Mouse (Mus musculus) ES-E14 (cell line): ENCODE measurements around the gene Nectin1. TPM values are rescaled to one million over a fixed set of nuclear protein-coding genes. Genes with fewer than 3 reads are reported as not detected.

Experiments used
- DNase-seq: peaks from one replicate; pipeline ENCODE4 v3.0.0-alpha.2; 2013; ENCODE audit warnings: low read depth, low spot score
- H3K27ac ChIP-seq: 2 replicates; pipeline ENCODE4 v1.5.1; 2012; ENCODE audit warnings: low read depth, mild to moderate bottlenecking, low read length, moderate library complexity, mixed read lengths; ENCODE audit not compliant: poor library complexity, insufficient read depth, severe bottlenecking
- H3K36me3 ChIP-seq: 2 replicates; pipeline ENCODE4 v1.6.1; 2012; ENCODE audit warnings: mild to moderate bottlenecking, low read length, moderate library complexity, mixed read lengths; ENCODE audit not compliant: control insufficient read depth, poor library complexity, insufficient read depth, severe bottlenecking
- H3K4me1 ChIP-seq, 2 experiments: fragments of 150-350 bp in 1 of 2; sonication (generic) in 1 of 2; 2 replicates each; pipeline ENCODE4 v1.6.1; 2012; ENCODE audit warnings: low read length in 2 of 2, mild to moderate bottlenecking in 1 of 2, mixed read lengths in 1 of 2; ENCODE audit not compliant: control insufficient read depth in 2 of 2, insufficient read depth in 2 of 2, poor library complexity in 1 of 2
- H3K4me3 ChIP-seq, 2 experiments: fragments of 150-350 bp in 1 of 2; sonication (generic) in 1 of 2; 2 replicates each; pipeline ENCODE4 v1.5.1; 2012; ENCODE audit warnings: low read length in 2 of 2, low read depth in 1 of 2, mild to moderate bottlenecking in 1 of 2, mixed read lengths in 1 of 2; ENCODE audit not compliant: insufficient read depth in 1 of 2, poor library complexity in 1 of 2, severe bottlenecking in 1 of 2
- H3K9ac ChIP-seq: 2 replicates; pipeline ENCODE4 v1.6.1; 2012; ENCODE audit warnings: low read depth, mild to moderate bottlenecking, low read length, mixed read lengths; ENCODE audit not compliant: poor library complexity, insufficient read depth, severe bottlenecking
- H3K9me3 ChIP-seq: fragments of 150-350 bp; sonication (generic); 2 replicates; pipeline ENCODE4 v1.6.1; 2012; ENCODE audit warnings: low read depth, mild to moderate bottlenecking, low read length; ENCODE audit not compliant: control insufficient read depth, insufficient read depth
- CHD2 ChIP-seq: IDR thresholded peaks from 2 replicates; pipeline ENCODE4 v1.6.1; 2014; ENCODE audit warnings: mild to moderate bottlenecking, low read depth, low read length, inconsistent platforms
- HCFC1 ChIP-seq: IDR thresholded peaks from 2 replicates; pipeline ENCODE4 v1.6.1; 2012; ENCODE audit warnings: low read length, inconsistent platforms, borderline replicate concordance; ENCODE audit not compliant: insufficient read depth
- MAFK ChIP-seq: IDR thresholded peaks from 2 replicates; pipeline ENCODE4 v1.6.1; 2014; ENCODE audit warnings: mild to moderate bottlenecking, low read depth, low read length, inconsistent platforms; ENCODE audit not compliant: insufficient read depth
- ZC3H11A ChIP-seq: IDR thresholded peaks from 2 replicates; pipeline ENCODE4 v1.6.1; 2012; ENCODE audit warnings: low read depth, mild to moderate bottlenecking, inconsistent platforms, low read length, borderline replicate concordance
- ZNF384 ChIP-seq: IDR thresholded peaks from 2 replicates; pipeline ENCODE4 v1.6.1; 2012; ENCODE audit warnings: low read depth, low read length, inconsistent platforms
- in situ Hi-C, 2 experiments: fragments of 600-800 bp; cut with MboI; formaldehyde crosslinking; loops; one replicate each; pipeline ENCODE4 v1.15.1; 2025; ENCODE audit warnings: low sequenced_read_pairs in 2 of 2, inconsistent platforms in 1 of 2; ENCODE audit not compliant: unreplicated experiment in 2 of 2
- total RNA-seq: library from RNA; depleted of rRNA; stranded (reverse); fragments of 300-350 nt; gene quantifications from 2 replicates; pipeline ENCODE4 v1.2.3, GENCODE M21; 2012

Gene Nectin1
- total RNA-seq, 1 experiment, result 12.9 TPM

GRCm38 (mm10) chr9:43808546-43808945, 64.8 kb downstream of the Nectin1 start:
- peaks cover 3% of the 10 kb centered on the region; the same call in 1 of the 2 replicates for H3K36me3 ChIP-seq
- no peak overlapping the region for H3K4me3 ChIP-seq
- DNase-seq, result peak; percentile 30
- H3K9ac ChIP-seq, result no peak overlapping the region
- H3K27ac ChIP-seq, result no peak overlapping the region
- in situ Hi-C loops, result no loop called here
- TF ChIP-seq ZNF384 (no peak), HCFC1 (no peak), MAFK (no peak), CHD2 (no peak), ZC3H11A (no peak)
- peaks cover 0 to 13% of the 10 kb centered on the region in 2 experiments; a peak in 2 of 4 replicates for H3K4me1 ChIP-seq
- no peaks in the 10 kb centered on the region for H3K9me3 ChIP-seq

- no peaks in the 10 kb centered on the region for H3K9me3 ChIP-seq
- DNase-seq, result no peak
- H3K36me3 ChIP-seq, result no peaks in the 10 kb centered on the region
- in situ Hi-C loops, result no loop called here
- H3K27ac ChIP-seq, result no peak overlapping the region
- H3K4me1 ChIP-seq, result peaks cover 0 to 12% of the 10 kb centered on the region in 2 experiments; a peak in 2 of 4 replicates
- H3K9ac ChIP-seq, result no peak overlapping the region
- no peak for TF ChIP-seq HCFC1
- no peak for TF ChIP-seq ZNF384
- TF ChIP-seq MAFK, result no peak
- no peak for TF ChIP-seq ZC3H11A
- no peak for TF ChIP-seq CHD2
- H3K4me3 ChIP-seq, result no peak overlapping the region
Measured at GRCm38 (mm10) chr9:43813156-43813555, 69.4 kb downstream of the Nectin1 start.

DNA sequence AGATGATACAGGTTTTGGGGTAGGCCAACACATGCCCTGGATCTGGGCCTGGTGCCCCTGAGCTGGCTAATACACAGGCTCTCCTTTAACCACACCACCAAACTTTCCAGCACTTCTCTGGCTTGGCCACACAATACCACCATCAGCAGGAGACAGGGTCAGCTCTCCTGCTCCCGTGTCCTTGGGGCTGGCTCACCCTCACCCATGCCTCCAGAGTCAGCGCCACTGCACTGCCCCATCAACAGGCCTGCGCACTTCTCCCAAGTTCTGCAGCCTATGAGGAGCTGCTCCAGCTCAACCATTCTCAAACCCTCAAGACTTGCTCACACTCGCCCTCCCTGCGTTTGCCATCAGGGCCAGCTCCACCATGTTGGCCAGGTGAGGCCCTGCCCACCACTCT, 78.4 kb downstream of the Nectin1 start:
- Histone ChIP-seq H3K9me3 (no peaks in the 10 kb centered on the region), H3K9ac (no peak overlapping the region), H3K27ac (no peak overlapping the region), H3K36me3 (no peaks in the 10 kb centered on the region), H3K4me3 (no peak overlapping the region), H3K4me1 (no peaks in the 10 kb centered on the region)
- DNase-seq, result no peak
- TF ChIP-seq ZNF384 (no peak), HCFC1 (no peak), ZC3H11A (no peak)
- in situ Hi-C loops, result no loop called here

GRCm38 (mm10) chr9:43825178-43825577, 81.4 kb downstream of the Nectin1 start:
- no peak overlapping the region for H3K4me3 ChIP-seq
- no peak overlapping the region for H3K27ac ChIP-seq
- H3K9ac ChIP-seq, result no peak overlapping the region
- DNase-seq, result no peak
- no peaks in the 10 kb centered on the region for H3K4me1 ChIP-seq
- TF ChIP-seq ZNF384 (no peak), ZC3H11A (no peak), HCFC1 (no peak), CHD2 (no peak), MAFK (no peak)
- H3K36me3 ChIP-seq, result no peaks in the 10 kb centered on the region
- H3K9me3 ChIP-seq, result no peaks in the 10 kb centered on the region
- in situ Hi-C loops, result no loop called here

DNA sequence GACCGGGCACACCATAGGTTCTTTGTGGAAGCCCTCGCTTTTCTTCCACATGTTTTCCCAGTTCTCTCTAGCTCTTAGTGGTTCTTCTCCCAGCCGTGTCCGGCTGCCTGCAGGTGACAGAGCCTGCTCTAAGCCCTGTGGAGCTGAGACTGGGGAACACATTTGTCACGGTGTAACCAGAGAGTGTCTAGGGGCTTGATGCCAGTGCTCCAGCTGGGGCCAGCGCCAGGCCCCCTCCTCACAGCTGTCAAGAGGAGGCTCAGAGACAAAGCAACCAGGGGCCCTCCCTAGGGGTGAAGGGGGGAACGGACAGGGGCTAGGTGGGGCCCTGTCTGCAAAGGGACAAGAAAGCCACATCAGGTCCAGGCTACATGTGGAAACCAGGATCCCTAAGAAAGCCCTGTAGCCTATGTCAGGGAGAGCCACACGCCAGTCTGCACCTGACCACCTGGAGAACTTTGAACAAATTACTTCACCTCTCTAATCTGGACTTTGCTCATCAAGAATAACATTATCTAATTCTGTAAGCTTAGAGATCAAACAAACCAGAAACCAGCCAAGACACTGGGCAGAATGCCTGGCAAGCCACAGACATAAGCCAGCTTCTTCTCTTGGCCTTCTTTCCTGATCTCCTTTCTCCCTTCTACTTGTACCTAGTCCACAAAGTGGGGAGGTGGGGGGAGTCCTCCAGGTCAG, 82.9 kb downstream of the Nectin1 start:
- H3K4me1 ChIP-seq, result no peaks in the 10 kb centered on the region
- no peak overlapping the region for H3K27ac ChIP-seq
- in situ Hi-C loops, result no loop called here
- no peaks in the 10 kb centered on the region for H3K9me3 ChIP-seq
- H3K4me3 ChIP-seq, result no peak overlapping the region
- TF ChIP-seq ZC3H11A (no peak), HCFC1 (no peak), MAFK (no peak), ZNF384 (no peak), CHD2 (no peak)
- H3K9ac ChIP-seq, result no peak overlapping the region
- H3K36me3 ChIP-seq, result no peaks in the 10 kb centered on the region
- no peak for DNase-seq
